Mouse (Mus musculus): ENCODE results near the gene 5730409E04Rik.
A peak's percentile ranks its signal among the peaks of the same experiment; 100 is the strongest.

5730409E04Rik gene

DNA sequence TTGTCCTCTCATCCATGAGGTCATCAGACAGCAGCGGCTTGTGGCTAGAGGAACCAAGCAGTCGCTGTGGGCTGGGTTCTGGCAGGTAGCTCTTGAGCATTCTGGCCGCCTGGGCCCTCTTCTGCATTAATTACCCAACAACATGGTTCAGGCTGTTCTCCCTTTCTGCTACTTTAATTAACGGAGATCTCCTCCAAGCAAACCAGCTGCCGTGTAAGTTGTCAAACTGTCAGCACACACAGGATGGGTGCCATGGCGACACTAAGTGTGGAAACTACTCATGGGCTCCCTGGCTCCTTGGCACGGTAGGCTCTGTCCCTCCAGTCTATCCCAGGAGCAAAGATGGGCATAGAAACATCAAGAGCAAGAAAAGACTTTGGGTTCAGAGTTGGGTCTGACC is 29.7 kb downstream of the 5730409E04Rik start:
- DNase-seq = no peak

GRCm38 (mm10) chr4:126641901-126642300 is 32.3 kb downstream of the 5730409E04Rik start:
- DNase-seq = no peak

DNA sequence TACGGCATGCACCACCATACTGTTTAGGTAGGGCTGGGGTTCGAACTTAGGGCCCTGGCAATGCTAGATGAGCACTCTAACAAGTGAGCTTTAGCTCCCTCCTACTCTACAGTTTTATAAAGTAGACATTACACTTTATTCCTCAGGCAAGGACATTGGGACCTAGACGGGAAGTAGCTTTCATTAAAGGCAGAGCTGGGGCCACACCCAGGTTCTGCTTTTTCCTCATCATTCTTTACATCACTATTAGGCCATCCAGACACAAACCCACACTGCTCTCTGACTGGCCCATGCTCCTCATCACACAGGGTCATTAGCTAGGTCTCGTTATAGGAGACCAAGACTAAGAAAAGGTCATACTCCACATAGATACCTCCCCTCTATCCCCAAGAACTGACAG is 34.2 kb downstream of the 5730409E04Rik start:
- DNase-seq = no peak

GRCm38 (mm10) chr4:126644333-126644963 is 34.8 kb downstream of the 5730409E04Rik start:
- DNase-seq = no peak

- no peak for DNase-seq
Measured at GRCm38 (mm10) chr4:126647996-126648910, 38.6 kb downstream of the 5730409E04Rik start.

- DNase-seq = no peak
Measured at GRCm38 (mm10) chr4:126653148-126653547, 43.5 kb downstream of the 5730409E04Rik start.

DNA sequence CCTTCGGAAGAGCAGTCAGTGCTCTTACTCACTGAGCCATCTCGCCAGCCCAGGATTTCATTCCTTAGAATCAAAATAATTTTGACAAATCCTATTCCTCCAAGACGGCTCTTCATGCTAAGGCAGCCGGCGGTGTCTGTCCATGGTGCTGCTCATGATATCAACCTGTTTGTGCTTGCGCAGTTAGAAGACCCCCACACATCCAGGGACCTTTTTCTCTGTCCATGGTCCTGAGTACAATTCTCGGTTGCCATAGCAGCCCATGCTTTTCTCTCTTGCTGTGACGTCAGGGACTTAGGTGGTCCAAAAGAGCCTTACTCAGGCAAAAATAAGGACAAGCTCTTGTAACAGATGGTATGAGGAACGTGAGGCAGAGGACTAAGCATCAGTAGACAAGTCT is 45.7 kb downstream of the 5730409E04Rik start:
- DNase-seq = peak in 1 of 2 experiments; percentile 6

DNA sequence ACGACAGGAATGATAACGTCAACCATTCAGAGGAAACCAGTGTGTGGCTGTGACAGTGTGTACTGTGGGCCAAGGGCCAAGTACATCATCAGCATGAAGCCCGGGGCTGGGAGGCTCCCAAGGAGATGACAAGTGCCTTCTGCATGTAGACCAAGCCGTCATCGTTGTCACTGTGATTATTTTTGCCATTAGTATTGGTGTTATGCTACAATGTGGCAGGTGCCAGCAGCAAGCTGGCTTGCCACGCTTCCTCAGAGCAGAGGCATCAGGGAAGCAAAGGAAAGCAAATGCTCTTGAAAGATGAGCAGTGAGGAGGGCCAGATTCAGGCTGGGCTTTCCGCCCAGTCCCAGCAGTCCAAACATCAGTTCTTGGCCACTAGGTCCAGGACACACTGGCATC is 51.6 kb downstream of the 5730409E04Rik start:
- DNase-seq = no peak
